Mouse (Mus musculus) myocyte (in vitro differentiated cells): Measurements from ENCODE around the gene Ppp6r1. TPM values are rescaled to one million over a fixed set of nuclear protein-coding genes. Genes with fewer than 3 reads are reported as not detected.

ENCODE experiments used
- H3K27me3 ChIP-seq: one replicate; pipeline ENCODE4 v1.6.1; 2011; ENCODE audit not compliant: control insufficient read depth, insufficient read depth, insufficient read length
- H3K36me3 ChIP-seq: one replicate; pipeline ENCODE4 v1.6.1; 2011; ENCODE audit not compliant: control insufficient read depth, insufficient read depth
- H3K4me2 ChIP-seq: one replicate; pipeline ENCODE4 v1.6.1; 2011; ENCODE audit warnings: low read depth, control low read depth
- H3K4me3 ChIP-seq: one replicate; pipeline ENCODE4 v1.5.1; 2011; ENCODE audit warnings: mild to moderate bottlenecking, control low read depth, moderate library complexity
- H3K79me2 ChIP-seq: one replicate; pipeline ENCODE4 v1.6.1; 2011; ENCODE audit not compliant: control insufficient read depth, insufficient read depth
- H3ac ChIP-seq: one replicate; pipeline ENCODE4 v1.6.1; 2011; ENCODE audit not compliant: control insufficient read depth, insufficient read length
- CEBPB ChIP-seq: IDR thresholded peaks from 2 replicates; pipeline ENCODE4 v1.6.1; 2011; ENCODE audit warnings: mild to moderate bottlenecking, moderate library complexity; ENCODE audit not compliant: poor library complexity, insufficient read depth, severe bottlenecking
- E2F4 ChIP-seq: IDR thresholded peaks from one replicate; pipeline ENCODE4 v1.6.1; 2011; ENCODE audit warnings: mild to moderate bottlenecking, control low read depth, moderate library complexity; ENCODE audit not compliant: insufficient read depth
- MAX ChIP-seq: IDR thresholded peaks from one replicate; pipeline ENCODE4 v1.6.1; 2011; ENCODE audit warnings: low read depth, mild to moderate bottlenecking, control low read depth
- MYOD1 ChIP-seq, 3 experiments: IDR thresholded peaks; one replicate each; pipeline ENCODE4 v1.6.1; 2011; ENCODE audit warnings: control low read depth in 2 of 3, low read depth in 2 of 3, mild to moderate bottlenecking in 2 of 3, moderate library complexity in 1 of 3; ENCODE audit not compliant: insufficient read length in 2 of 3, control insufficient read depth in 1 of 3
- MYOG ChIP-seq, 3 experiments: IDR thresholded peaks; one replicate each; pipeline ENCODE4 v1.6.1; 2011; ENCODE audit warnings: control low read depth in 2 of 3, low read depth in 2 of 3, mild to moderate bottlenecking in 2 of 3; ENCODE audit not compliant: insufficient read length in 2 of 3, control insufficient read depth in 1 of 3, insufficient read depth in 1 of 3
- POLR2A ChIP-seq: IDR thresholded peaks from one replicate; pipeline ENCODE4 v1.6.1; 2011; ENCODE audit warnings: low read depth, mild to moderate bottlenecking, control low read depth, moderate library complexity; ENCODE audit not compliant: insufficient read length
- POLR2AphosphoS2 ChIP-seq: IDR thresholded peaks from one replicate; pipeline ENCODE4 v1.6.1; 2011; ENCODE audit warnings: low read depth, control low read depth; ENCODE audit not compliant: insufficient read length
- REST ChIP-seq: IDR thresholded peaks from one replicate; pipeline ENCODE4 v1.6.1; 2011; ENCODE audit warnings: mild to moderate bottlenecking, control low read depth, moderate library complexity; ENCODE audit not compliant: insufficient read depth, insufficient read length
- SRF ChIP-seq: IDR thresholded peaks from one replicate; pipeline ENCODE4 v1.6.1; 2011; ENCODE audit warnings: low read depth; ENCODE audit not compliant: control insufficient read depth, insufficient read length
- TCF12 ChIP-seq: IDR thresholded peaks from one replicate; pipeline ENCODE4 v1.6.1; 2011; ENCODE audit warnings: mild to moderate bottlenecking, control low read depth; ENCODE audit not compliant: poor library complexity, insufficient read depth, severe bottlenecking
- TCF3 ChIP-seq: IDR thresholded peaks from one replicate; pipeline ENCODE4 v1.6.1; 2011; ENCODE audit warnings: low read depth, control low read depth; ENCODE audit not compliant: insufficient read length
- USF1 ChIP-seq: IDR thresholded peaks from one replicate; pipeline ENCODE4 v1.6.1; 2011; ENCODE audit warnings: low read depth, mild to moderate bottlenecking, control low read depth, moderate library complexity
- polyA plus RNA-seq: library from polyadenylated mRNA; unstranded; fragments of >200 nt; fragmentation: generic; extraction: Trizol; gene quantifications from one replicate; pipeline ENCODE4 v1.2.1, GENCODE M21; 2012; ENCODE audit warnings: missing spikeins

Ppp6r1 gene
- polyA plus RNA-seq, 1 experiment = 46.1 TPM

- no peak overlapping the region for H3K4me2 ChIP-seq
- TF ChIP-seq REST (no peak), E2F4 (no peak), CEBPB (no peak), MAX (no peak), USF1 (no peak), POLR2A (no peak)
Measured at GRCm38 (mm10) chr7:4653780-4654179, 5.0 kb downstream of the Ppp6r1 start.

DNA sequence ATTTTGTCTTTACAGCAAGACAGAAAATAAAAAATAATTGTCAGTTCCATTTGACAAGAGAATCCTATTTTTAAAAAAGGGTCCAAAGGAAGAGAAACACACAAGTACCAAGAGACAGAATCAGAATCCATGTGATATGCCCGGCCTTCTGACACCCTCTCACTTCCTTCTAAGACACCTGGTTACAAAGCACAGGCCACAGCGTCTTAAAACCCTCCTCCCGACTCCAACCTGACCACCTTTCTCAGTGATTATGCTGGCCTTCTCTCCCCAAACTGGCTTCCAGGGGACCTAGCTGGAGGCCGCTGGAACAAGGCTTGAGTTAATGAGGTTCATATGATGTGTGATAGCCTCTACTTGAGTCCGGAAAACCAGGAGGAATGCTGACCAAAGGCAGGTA is 5.5 kb downstream of the Ppp6r1 start:
- no peaks in the 10 kb centered on the region for H3K36me3 ChIP-seq
- no peak overlapping the region for H3K4me3 ChIP-seq
- H3ac ChIP-seq = no peak overlapping the region
- no peak overlapping the region for H3K4me2 ChIP-seq
- TF ChIP-seq POLR2AphosphoS2 (no peak), MAX (no peak), SRF (no peak), TCF12 (no peak), REST (no peak), CEBPB (no peak), TCF3 (no peak), MYOG (IDR thresholded peaks at IDR 0.05; ENCODE audit: control insufficient read depth in 1 of 3, insufficient read depth in 1 of 3, insufficient read length in 2 of 3, low read depth in 2 of 3) (no peak), POLR2A (no peak), MYOD1 (IDR thresholded peaks at IDR 0.05; ENCODE audit: control insufficient read depth in 1 of 3, insufficient read length in 2 of 3, low read depth in 2 of 3) (no peak), USF1 (no peak)
- H3K79me2 ChIP-seq = peaks cover 76% of the 10 kb centered on the region
- no peaks in the 10 kb centered on the region for H3K27me3 ChIP-seq

More at GRCm38 (mm10) chr7:4653780-4654179, 5.0 kb downstream of the Ppp6r1 start:
- no peak overlapping the region for H3ac ChIP-seq
- no peaks in the 10 kb centered on the region for H3K36me3 ChIP-seq
- H3K27me3 ChIP-seq = no peaks in the 10 kb centered on the region
- H3K4me3 ChIP-seq = no peak overlapping the region
- peaks cover 74% of the 10 kb centered on the region for H3K79me2 ChIP-seq

DNA sequence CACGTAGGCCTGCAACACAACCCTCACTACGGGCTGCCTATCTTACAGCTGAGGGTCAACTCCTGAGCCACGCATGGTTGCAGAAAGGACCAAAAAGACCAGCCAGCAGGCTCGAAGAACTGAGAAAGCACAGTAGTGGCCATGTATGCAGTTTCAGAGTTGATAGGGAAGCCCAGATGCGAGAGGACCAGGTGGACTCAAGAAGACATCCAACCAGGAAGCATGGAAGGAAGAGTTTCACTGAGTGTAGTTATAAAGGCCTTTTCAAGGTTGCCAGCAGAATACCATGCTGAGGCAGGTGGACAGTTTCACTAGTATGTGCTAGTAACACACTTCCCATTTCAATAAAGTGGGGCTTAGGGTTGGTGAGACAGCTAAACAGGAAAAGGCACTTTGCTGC is 6.1 kb downstream of the Ppp6r1 start:
- no peak overlapping the region for H3K4me2 ChIP-seq
- H3ac ChIP-seq = no peak overlapping the region
- peaks cover 77% of the 10 kb centered on the region for H3K79me2 ChIP-seq
- no peak overlapping the region for H3K4me3 ChIP-seq
- TF ChIP-seq POLR2AphosphoS2 = no peak
- no peak for TF ChIP-seq MYOG (IDR thresholded peaks at IDR 0.05; ENCODE audit: control insufficient read depth in 1 of 3, insufficient read depth in 1 of 3, insufficient read length in 2 of 3, low read depth in 2 of 3)
- no peak for TF ChIP-seq TCF12
- no peak for TF ChIP-seq CEBPB
- TF ChIP-seq REST = no peak
- TF ChIP-seq E2F4 = no peak
- no peak for TF ChIP-seq MYOD1 (IDR thresholded peaks at IDR 0.05; ENCODE audit: control insufficient read depth in 1 of 3, insufficient read length in 2 of 3, low read depth in 2 of 3)
- no peak for TF ChIP-seq MAX
- TF ChIP-seq TCF3 = no peak
- no peak for TF ChIP-seq POLR2A
- TF ChIP-seq USF1 = no peak
- no peak for TF ChIP-seq SRF
- H3K27me3 ChIP-seq = no peaks in the 10 kb centered on the region
- no peaks in the 10 kb centered on the region for H3K36me3 ChIP-seq

DNA sequence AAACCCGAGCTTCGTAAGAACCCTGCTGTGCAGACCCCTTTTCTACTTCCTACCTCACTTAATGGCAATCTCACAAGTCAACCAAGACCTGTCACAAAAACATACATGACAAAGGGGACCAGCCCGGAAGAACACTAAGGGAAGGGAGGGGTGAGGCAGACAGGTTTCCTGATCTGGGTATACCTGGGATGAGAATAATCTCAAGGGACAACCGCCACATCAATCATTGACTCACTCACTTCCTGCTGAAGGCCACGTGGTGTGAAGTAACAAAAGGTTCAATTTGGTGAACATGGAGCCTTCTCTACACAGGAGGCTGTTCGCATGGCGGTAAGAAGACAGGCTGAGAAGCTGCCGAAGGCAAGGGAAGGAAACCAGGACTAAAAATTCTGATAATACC is 7.2 kb downstream of the Ppp6r1 start:
- no peaks in the 10 kb centered on the region for H3K36me3 ChIP-seq
- H3K4me3 ChIP-seq = no peak overlapping the region
- H3K4me2 ChIP-seq = no peak overlapping the region
- peaks cover 67% of the 10 kb centered on the region for H3K79me2 ChIP-seq
- TF ChIP-seq POLR2AphosphoS2 (no peak), CEBPB (no peak), REST (no peak), MYOG (IDR thresholded peaks at IDR 0.05; ENCODE audit: control insufficient read depth in 1 of 3, insufficient read depth in 1 of 3, insufficient read length in 2 of 3, low read depth in 2 of 3) (no peak), POLR2A (no peak), TCF3 (no peak), MAX (no peak), SRF (no peak), USF1 (no peak), MYOD1 (IDR thresholded peaks at IDR 0.05; ENCODE audit: control insufficient read depth in 1 of 3, insufficient read length in 2 of 3, low read depth in 2 of 3) (no peak), E2F4 (no peak), TCF12 (no peak)
- no peaks in the 10 kb centered on the region for H3K27me3 ChIP-seq
- H3ac ChIP-seq = no peak overlapping the region

DNA sequence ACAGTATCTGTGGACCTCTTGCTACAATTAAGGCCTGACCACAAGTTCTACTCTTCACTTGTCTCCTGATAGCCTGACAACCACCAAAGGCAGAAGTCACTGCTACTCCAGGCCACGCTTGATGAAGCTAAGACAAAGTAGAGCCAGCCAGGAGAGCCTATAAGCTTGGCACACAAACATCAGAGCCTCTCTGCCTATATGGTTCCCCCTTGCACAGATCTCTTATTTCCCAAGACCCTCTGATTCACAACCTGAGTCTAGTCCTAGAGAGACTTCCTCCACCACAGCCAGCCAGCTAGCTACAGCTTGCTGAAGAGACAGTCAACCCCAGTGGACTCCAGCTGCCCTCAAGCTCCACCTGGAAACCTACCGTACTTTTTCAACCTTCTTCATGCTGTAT is 10.8 kb downstream of the Ppp6r1 start:
- TF ChIP-seq SRF (no peak), MAX (no peak), CEBPB (no peak), MYOD1 (IDR thresholded peaks at IDR 0.05; ENCODE audit: control insufficient read depth in 1 of 3, insufficient read length in 2 of 3, low read depth in 2 of 3) (no peak), TCF3 (no peak), E2F4 (no peak), USF1 (no peak)
- Histone ChIP-seq H3K4me2 (no peak overlapping the region), H3K36me3 (peaks cover 7% of the 10 kb centered on the region), H3ac (no peak overlapping the region), H3K79me2 (peaks cover 32% of the 10 kb centered on the region), H3K27me3 (no peaks in the 10 kb centered on the region), H3K4me3 (no peak overlapping the region)
